Mouse (Mus musculus): ENCODE data around the gene Rbm34. TPM values are rescaled to one million over a fixed set of nuclear protein-coding genes. Genes with fewer than 3 reads are reported as not detected.
"Not testable (repeated sequence)": the region's sequence is repeated elsewhere in the genome, so short reads cannot be mapped to it uniquely, and the experiment has no call there.

The Rbm34 gene
- polyA plus RNA-seq, 1 experiment, result 10.8 TPM

GRCm38 (mm10) chr8:126979091-126979920 is 8.4 kb upstream of the Rbm34 start:
- H3K27me3 ChIP-seq (ENCODE audit: control insufficient read depth, insufficient read depth, low read length), result no peaks in the 10 kb centered on the region
- no peaks in the 10 kb centered on the region for H3K4me1 ChIP-seq (ENCODE audit: control insufficient read depth, insufficient read depth, low read length)
- 24% methylated on average over 27 of the region's 27 CpGs for WGBS
- H3K4me3 ChIP-seq (replicated peaks; ENCODE audit: insufficient read depth, low read depth, low read length), result no peak overlapping the region
- TF ChIP-seq POLR2A (IDR thresholded peaks at IDR 0.05; ENCODE audit: borderline replicate concordance, insufficient read depth, low read length) (no peak), CTCF (IDR thresholded peaks at IDR 0.05; ENCODE audit: borderline replicate concordance, insufficient read depth, low read depth, low read length) (no peak)
- H3K27ac ChIP-seq (ENCODE audit: insufficient read depth, low read length), result no peak overlapping the region
- DNase-seq, result no peak

- H3K4me1 ChIP-seq (ENCODE audit: control insufficient read depth, insufficient read depth, low read length); H3K27ac ChIP-seq (ENCODE audit: insufficient read depth, low read length); H3K27me3 ChIP-seq (ENCODE audit: control insufficient read depth, insufficient read depth, low read length); H3K4me3 ChIP-seq (replicated peaks; ENCODE audit: insufficient read depth, low read depth, low read length); DNase-seq: not testable (repeated sequence)
- 48% methylated on average over 2 of the region's 3 CpGs for WGBS
Measured at GRCm38 (mm10) chr8:126978535-126978934, 7.7 kb upstream of the Rbm34 start.

- WGBS, result 70% methylated on average over 10 of the region's 10 CpGs
- Histone ChIP-seq H3K4me1 (ENCODE audit: control insufficient read depth, insufficient read depth, low read length) (no peaks in the 10 kb centered on the region), H3K4me3 (replicated peaks; ENCODE audit: insufficient read depth, low read depth, low read length) (no peak overlapping the region), H3K27me3 (ENCODE audit: control insufficient read depth, insufficient read depth, low read length) (no peaks in the 10 kb centered on the region), H3K27ac (ENCODE audit: insufficient read depth, low read length) (no peak overlapping the region)
- no peak for TF ChIP-seq CTCF (IDR thresholded peaks at IDR 0.05; ENCODE audit: borderline replicate concordance, insufficient read depth, low read depth, low read length)
- no peak for TF ChIP-seq POLR2A (IDR thresholded peaks at IDR 0.05; ENCODE audit: borderline replicate concordance, insufficient read depth, low read length)
- DNase-seq, result no peak
Measured at GRCm38 (mm10) chr8:126978028-126978427, 7.2 kb upstream of the Rbm34 start.

GRCm38 (mm10) chr8:126976608-126977348 is 5.9 kb upstream of the Rbm34 start:
- Histone ChIP-seq H3K27ac (ENCODE audit: insufficient read depth, low read length) (no peak overlapping the region), H3K4me3 (replicated peaks; ENCODE audit: insufficient read depth, low read depth, low read length) (no peak overlapping the region), H3K27me3 (ENCODE audit: control insufficient read depth, insufficient read depth, low read length) (no peaks in the 10 kb centered on the region), H3K4me1 (ENCODE audit: control insufficient read depth, insufficient read depth, low read length) (no peaks in the 10 kb centered on the region)
- TF ChIP-seq POLR2A (IDR thresholded peaks at IDR 0.05; ENCODE audit: borderline replicate concordance, insufficient read depth, low read length) (no peak), CTCF (IDR thresholded peaks at IDR 0.05; ENCODE audit: borderline replicate concordance, insufficient read depth, low read depth, low read length) (no peak)
- 65% methylated on average over 8 of the region's 8 CpGs for WGBS
- no peak for DNase-seq

- Histone ChIP-seq H3K4me1 (ENCODE audit: control insufficient read depth, insufficient read depth, low read length) (no peaks in the 10 kb centered on the region), H3K27me3 (ENCODE audit: control insufficient read depth, insufficient read depth, low read length) (no peaks in the 10 kb centered on the region), H3K27ac (ENCODE audit: insufficient read depth, low read length) (no peak overlapping the region), H3K4me3 (replicated peaks; ENCODE audit: insufficient read depth, low read depth, low read length) (no peak overlapping the region)
- TF ChIP-seq POLR2A (IDR thresholded peaks at IDR 0.05; ENCODE audit: borderline replicate concordance, insufficient read depth, low read length) (no peak), CTCF (IDR thresholded peaks at IDR 0.05; ENCODE audit: borderline replicate concordance, insufficient read depth, low read depth, low read length) (peak; percentile 39; the same call in 1 of the 2 replicates)
- WGBS, result 11% methylated on average over 1 of the region's 1 CpGs
- DNase-seq, result peak in 1 of 2 experiments; percentile 40
Measured at GRCm38 (mm10) chr8:126975706-126976105, 4.8 kb upstream of the Rbm34 start.

GRCm38 (mm10) chr8:126974511-126974910 is 3.6 kb upstream of the Rbm34 start:
- 69% methylated on average over 4 of the region's 4 CpGs for WGBS
- no peaks in the 10 kb centered on the region for H3K27me3 ChIP-seq (ENCODE audit: control insufficient read depth, insufficient read depth, low read length)
- no peak for TF ChIP-seq POLR2A (IDR thresholded peaks at IDR 0.05; ENCODE audit: borderline replicate concordance, insufficient read depth, low read length)

GRCm38 (mm10) chr8:126973686-126974265 is 2.9 kb upstream of the Rbm34 start:
- TF ChIP-seq CTCF (IDR thresholded peaks at IDR 0.05; ENCODE audit: borderline replicate concordance, insufficient read depth, low read depth, low read length) (no peak), POLR2A (IDR thresholded peaks at IDR 0.05; ENCODE audit: borderline replicate concordance, insufficient read depth, low read length) (no peak)
- 77% methylated on average over 9 of the region's 9 CpGs for WGBS
- no peaks in the 10 kb centered on the region for H3K27me3 ChIP-seq (ENCODE audit: control insufficient read depth, insufficient read depth, low read length)
- no peak for DNase-seq
- H3K27ac ChIP-seq (ENCODE audit: insufficient read depth, low read length), result no peak overlapping the region
- no peaks in the 10 kb centered on the region for H3K4me1 ChIP-seq (ENCODE audit: control insufficient read depth, insufficient read depth, low read length)
- H3K4me3 ChIP-seq (replicated peaks; ENCODE audit: insufficient read depth, low read depth, low read length), result no peak overlapping the region

More at GRCm38 (mm10) chr8:126974511-126974910, 3.6 kb upstream of the Rbm34 start:
- H3K4me3 ChIP-seq (replicated peaks; ENCODE audit: insufficient read depth, low read depth, low read length), result no peak overlapping the region
- no peaks in the 10 kb centered on the region for H3K4me1 ChIP-seq (ENCODE audit: control insufficient read depth, insufficient read depth, low read length)
- DNase-seq, result no peak
- H3K27ac ChIP-seq (ENCODE audit: insufficient read depth, low read length), result no peak overlapping the region

All from cerebellum, adult 2 months (tissue).